Mouse (Mus musculus): ENCODE measurements around the gene Sap30bp. TPM values are rescaled to one million over a fixed set of nuclear protein-coding genes. Genes with fewer than 3 reads are reported as not detected.

Sap30bp gene
- polyA plus RNA-seq, 1 experiment from 2014 or later = 51.0 TPM

- Histone ChIP-seq H3K4me2 (replicated peaks) (no peak overlapping the region), H3K9me3 (replicated peaks) (no peaks in the 10 kb centered on the region), H3K9ac (no peak overlapping the region), H3K27me3 (peaks cover 10% of the 10 kb centered on the region; the same call in 1 of the 2 replicates), H3K4me3 (no peak overlapping the region), H3K27ac (no peak overlapping the region), H3K36me3 (no peaks in the 10 kb centered on the region), H3K4me1 (0 out of 2 replicates have a peak, but pooled peaks cover 6% of the 10 kb centered on the region)
- ATAC-seq (ENCODE audit: low FRiP score) = no peak
- 63% methylated on average over 5 of the region's 5 CpGs for WGBS
Measured at GRCm38 (mm10) chr11:115997662-115998061, 64.6 kb downstream of the Sap30bp start.

GRCm38 (mm10) chr11:115999027-115999426 lies 65.9 kb downstream of the Sap30bp start:
- Histone ChIP-seq H3K27ac (no peak overlapping the region), H3K27me3 (peaks cover 7% of the 10 kb centered on the region; the same call in 1 of the 2 replicates), H3K4me1 (0 out of 2 replicates have a peak, but pooled peaks cover 6% of the 10 kb centered on the region), H3K9ac (no peak overlapping the region), H3K4me2 (replicated peaks) (no peak overlapping the region), H3K4me3 (no peak overlapping the region), H3K36me3 (no peaks in the 10 kb centered on the region), H3K9me3 (replicated peaks) (no peaks in the 10 kb centered on the region)
- no peak for ATAC-seq (ENCODE audit: low FRiP score)
- WGBS = 82% methylated on average over 7 of the region's 7 CpGs

GRCm38 (mm10) chr11:115999538-116000143 lies 66.6 kb downstream of the Sap30bp start:
- ATAC-seq (ENCODE audit: low FRiP score) = peak; percentile 20; the same call in 1 of the 2 replicates
- Histone ChIP-seq H3K27me3 (peaks cover 7% of the 10 kb centered on the region; the same call in 1 of the 2 replicates), H3K36me3 (no peaks in the 10 kb centered on the region), H3K27ac (no peak overlapping the region), H3K4me1 (peaks cover 8% of the 10 kb centered on the region), H3K4me3 (no peak overlapping the region), H3K9ac (no peak overlapping the region), H3K9me3 (replicated peaks) (no peaks in the 10 kb centered on the region), H3K4me2 (replicated peaks) (no peak overlapping the region; the same call in 1 of the 2 replicates)
- WGBS = 15% methylated on average over 14 of the region's 14 CpGs

GRCm38 (mm10) chr11:116000607-116001006 lies 67.5 kb downstream of the Sap30bp start:
- H3K9ac ChIP-seq = no peak overlapping the region
- H3K4me3 ChIP-seq = no peak overlapping the region
- no peaks in the 10 kb centered on the region for H3K9me3 ChIP-seq (replicated peaks)
- 31% methylated on average over 10 of the region's 10 CpGs for WGBS
- no peak overlapping the region for H3K4me2 ChIP-seq (replicated peaks)
- peaks cover 13% of the 10 kb centered on the region for H3K27me3 ChIP-seq
- no peaks in the 10 kb centered on the region for H3K36me3 ChIP-seq
- H3K27ac ChIP-seq = no peak overlapping the region
- no peak for ATAC-seq (ENCODE audit: low FRiP score)
- peaks cover 17% of the 10 kb centered on the region for H3K4me1 ChIP-seq

GRCm38 (mm10) chr11:116001725-116002124 lies 68.6 kb downstream of the Sap30bp start:
- Histone ChIP-seq H3K27ac (no peak overlapping the region), H3K9ac (no peak overlapping the region), H3K4me2 (replicated peaks) (no peak overlapping the region), H3K27me3 (peaks cover 16% of the 10 kb centered on the region), H3K36me3 (no peaks in the 10 kb centered on the region), H3K9me3 (replicated peaks) (no peaks in the 10 kb centered on the region), H3K4me3 (no peak overlapping the region), H3K4me1 (peaks cover 23% of the 10 kb centered on the region)
- ATAC-seq (ENCODE audit: low FRiP score) = no peak
- 67% methylated on average over 6 of the region's 6 CpGs for WGBS

GRCm38 (mm10) chr11:116002894-116003293 lies 69.8 kb downstream of the Sap30bp start:
- WGBS = 88% methylated on average over 3 of the region's 3 CpGs
- Histone ChIP-seq H3K9ac (no peak overlapping the region), H3K4me2 (replicated peaks) (no peak overlapping the region), H3K4me1 (peaks cover 23% of the 10 kb centered on the region), H3K36me3 (no peaks in the 10 kb centered on the region), H3K27me3 (peaks cover 16% of the 10 kb centered on the region), H3K4me3 (no peak overlapping the region), H3K27ac (no peak overlapping the region), H3K9me3 (replicated peaks) (no peaks in the 10 kb centered on the region)
- ATAC-seq (ENCODE audit: low FRiP score) = no peak

DNA sequence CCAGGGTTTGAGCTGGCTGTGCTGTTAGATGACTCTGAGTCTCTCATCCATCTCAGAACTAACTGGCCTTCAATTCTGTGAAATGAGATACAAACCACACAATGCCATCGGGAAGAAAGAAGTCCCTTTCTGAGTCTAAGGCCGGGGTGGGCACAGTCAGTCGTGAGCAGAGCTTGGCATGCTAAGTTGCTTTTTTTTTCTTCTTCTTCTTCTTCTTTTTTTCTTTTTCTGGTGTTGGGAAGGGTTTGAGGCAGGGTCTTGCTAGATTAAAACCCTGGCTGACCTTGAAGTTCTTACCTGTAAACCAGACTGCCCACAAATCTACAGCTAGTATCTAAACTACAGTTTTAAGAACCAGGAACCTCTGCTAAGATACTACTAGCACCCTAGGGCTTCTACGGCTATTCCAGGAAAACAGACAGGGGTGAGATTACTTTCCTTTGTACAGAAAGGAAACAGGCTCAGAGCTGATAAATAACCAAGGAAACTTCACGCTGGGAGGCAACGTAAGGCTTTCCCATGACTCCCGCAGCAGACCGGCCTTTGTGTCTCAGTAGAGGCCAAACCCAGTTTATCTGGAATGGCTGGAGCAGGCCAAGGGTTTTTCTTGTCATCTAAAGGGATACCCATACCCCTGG lies 71.2 kb downstream of the Sap30bp start:
- WGBS = 37% methylated on average over 8 of the region's 8 CpGs
- Histone ChIP-seq H3K9ac (peak overlapping the region; percentile 50), H3K9me3 (replicated peaks) (no peaks in the 10 kb centered on the region), H3K27ac (no peak overlapping the region), H3K4me2 (replicated peaks) (peak overlapping the region; percentile 65), H3K27me3 (peaks cover 16% of the 10 kb centered on the region), H3K4me1 (peaks cover 23% of the 10 kb centered on the region), H3K4me3 (peak overlapping the region; percentile 35), H3K36me3 (no peaks in the 10 kb centered on the region)
- no peak for ATAC-seq (ENCODE audit: low FRiP score)

GRCm38 (mm10) chr11:116004840-116005700 lies 72.0 kb downstream of the Sap30bp start:
- Histone ChIP-seq H3K27ac (peak overlapping the region; percentile 35; the same call in 1 of the 2 replicates), H3K9ac (peak overlapping the region; percentile 50), H3K36me3 (0 out of 2 replicates have a peak, but pooled peaks cover 6% of the 10 kb centered on the region), H3K4me3 (peak overlapping the region; percentile 35), H3K27me3 (peaks cover 12% of the 10 kb centered on the region), H3K4me1 (peaks cover 20% of the 10 kb centered on the region), H3K9me3 (replicated peaks) (no peaks in the 10 kb centered on the region), H3K4me2 (replicated peaks) (peak overlapping the region; percentile 65)
- WGBS = 6% methylated on average over 54 of the region's 54 CpGs
- peak; percentile 7; the same call in 1 of the 2 replicates for ATAC-seq (ENCODE audit: low FRiP score)

- no peaks in the 10 kb centered on the region for H3K9me3 ChIP-seq (replicated peaks)
- H3K27ac ChIP-seq = no peak overlapping the region
- no peak overlapping the region; the same call in 1 of the 2 replicates for H3K9ac ChIP-seq
- H3K4me1 ChIP-seq = peaks cover 17% of the 10 kb centered on the region
- 67% methylated on average over 9 of the region's 9 CpGs for WGBS
- no peak overlapping the region; the same call in 1 of the 2 replicates for H3K4me3 ChIP-seq
- ATAC-seq (ENCODE audit: low FRiP score) = peak; percentile 46
- H3K4me2 ChIP-seq (replicated peaks) = peak overlapping the region; percentile 65; the same call in 1 of the 2 replicates
- 0 out of 2 replicates have a peak, but pooled peaks cover 6% of the 10 kb centered on the region for H3K36me3 ChIP-seq
- peaks cover 9% of the 10 kb centered on the region; the same call in 1 of the 2 replicates for H3K27me3 ChIP-seq
Measured at GRCm38 (mm10) chr11:116005701-116006419, 72.8 kb downstream of the Sap30bp start.

- Histone ChIP-seq H3K4me2 (replicated peaks) (no peak overlapping the region), H3K36me3 (0 out of 2 replicates have a peak, but pooled peaks cover 6% of the 10 kb centered on the region), H3K27me3 (peaks cover 9% of the 10 kb centered on the region; the same call in 1 of the 2 replicates), H3K4me1 (peaks cover 27% of the 10 kb centered on the region), H3K4me3 (no peak overlapping the region), H3K9ac (0 out of 2 replicates have a peak overlapping the region, but pooled peaks have one; percentile 0), H3K9me3 (replicated peaks) (no peaks in the 10 kb centered on the region), H3K27ac (no peak overlapping the region)
- no peak for ATAC-seq (ENCODE audit: low FRiP score)
- WGBS = 87% methylated on average over 28 of the region's 28 CpGs
Measured at GRCm38 (mm10) chr11:116007095-116007850, 74.2 kb downstream of the Sap30bp start.

- Histone ChIP-seq H3K4me1 (peaks cover 36% of the 10 kb centered on the region), H3K36me3 (0 out of 2 replicates have a peak, but pooled peaks cover 6% of the 10 kb centered on the region), H3K9me3 (replicated peaks) (no peaks in the 10 kb centered on the region), H3K27ac (no peak overlapping the region), H3K4me3 (no peak overlapping the region), H3K9ac (no peak overlapping the region), H3K27me3 (peaks cover 11% of the 10 kb centered on the region), H3K4me2 (replicated peaks) (no peak overlapping the region)
- ATAC-seq (ENCODE audit: low FRiP score) = no peak
- WGBS = 90% methylated on average over 11 of the region's 11 CpGs
Measured at GRCm38 (mm10) chr11:116008411-116008810, 75.3 kb downstream of the Sap30bp start.

Measured in hindbrain, embryonic 12.5 days (tissue).